Mouse (Mus musculus) monocyte, adult 5-6 weeks (primary cell): Measurements from ENCODE around the gene Arhgap15. TPM values are rescaled to one million over a fixed set of nuclear protein-coding genes. Genes with fewer than 3 reads are reported as not detected.

Source experiments
- ATAC-seq: fragments of 153-309, 156-312 bp; replicated peaks from 2 replicates; pipeline ENCODE4 v1.8.0; 2017; ENCODE audit warnings: mild to moderate bottlenecking; ENCODE audit not compliant: low TSS enrichment, insufficient number of reproducible peaks, severe bottlenecking, poor library complexity, low FRiP score
- total RNA-seq: library from RNA; stranded (forward); fragments of 200-1000, 200-491, 200-594 nt; gene quantifications from 3 replicates; pipeline ENCODE4 v1.2.3, GENCODE M21; 2017

Arhgap15 gene
- total RNA-seq, 1 experiment from 2014 or later = 204 TPM

GRCm38 (mm10) chr2:44131271-44131670 lies 382.6 kb downstream of the Arhgap15 start:
- ATAC-seq = no peak

DNA sequence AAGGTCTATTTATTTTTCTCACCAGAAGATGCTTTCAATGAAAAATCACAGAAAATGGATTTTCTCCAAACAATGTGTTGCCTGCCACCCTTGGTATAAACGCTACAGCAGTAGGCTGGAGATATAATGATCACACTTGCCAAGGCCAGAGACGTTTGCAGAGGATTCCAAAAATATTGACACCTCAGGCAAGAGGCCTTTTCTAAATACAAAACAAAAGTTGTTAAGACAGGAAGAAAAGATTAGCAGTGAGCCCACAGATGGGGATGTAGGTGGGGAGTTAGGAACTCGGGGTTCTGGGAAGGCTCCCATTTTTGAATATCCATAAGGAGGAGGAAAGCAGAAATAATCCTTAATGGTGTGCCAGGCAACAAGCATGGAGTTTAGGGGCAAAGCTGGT lies 386.2 kb downstream of the Arhgap15 start:
- no peak for ATAC-seq

GRCm38 (mm10) chr2:44140455-44140854 lies 391.8 kb downstream of the Arhgap15 start:
- ATAC-seq = no peak

DNA sequence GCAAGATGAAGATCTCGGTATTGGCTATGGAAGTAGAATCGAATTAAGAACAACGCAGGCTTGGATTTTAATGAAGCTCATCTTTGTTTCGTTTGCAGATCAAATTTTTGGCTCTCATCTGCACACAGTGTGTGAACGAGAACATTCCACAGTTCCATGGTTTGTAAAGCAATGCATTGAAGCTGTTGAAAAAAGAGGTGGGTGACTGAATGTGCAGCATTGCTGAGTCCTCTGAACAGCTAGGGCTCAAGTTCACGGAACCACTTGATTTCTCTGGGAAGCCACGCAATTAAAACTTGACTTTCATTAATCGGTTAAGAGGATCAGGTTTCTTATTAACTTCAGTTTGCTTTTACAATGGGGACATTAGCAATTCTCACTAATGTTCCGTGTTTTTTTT lies 393.5 kb downstream of the Arhgap15 start:
- no peak for ATAC-seq

DNA sequence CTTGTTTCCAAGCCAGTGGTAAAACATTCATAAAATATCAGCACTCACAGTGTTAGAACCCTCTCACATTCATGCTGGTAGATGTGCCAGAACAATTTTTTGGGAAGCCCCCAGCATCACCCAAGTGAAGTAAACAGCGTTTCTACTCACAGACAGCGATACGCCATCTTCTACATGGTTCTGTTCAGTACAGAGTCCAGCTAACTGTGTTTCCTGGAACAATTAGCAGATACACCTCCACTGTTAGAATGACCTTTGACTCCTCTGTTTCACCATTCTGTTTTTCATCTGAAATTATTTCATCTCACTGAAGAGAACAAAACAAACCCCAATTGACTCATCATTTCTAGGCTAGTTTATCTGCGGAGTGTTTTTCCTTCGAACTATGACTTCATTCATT lies 394.0 kb downstream of the Arhgap15 start:
- no peak for ATAC-seq

DNA sequence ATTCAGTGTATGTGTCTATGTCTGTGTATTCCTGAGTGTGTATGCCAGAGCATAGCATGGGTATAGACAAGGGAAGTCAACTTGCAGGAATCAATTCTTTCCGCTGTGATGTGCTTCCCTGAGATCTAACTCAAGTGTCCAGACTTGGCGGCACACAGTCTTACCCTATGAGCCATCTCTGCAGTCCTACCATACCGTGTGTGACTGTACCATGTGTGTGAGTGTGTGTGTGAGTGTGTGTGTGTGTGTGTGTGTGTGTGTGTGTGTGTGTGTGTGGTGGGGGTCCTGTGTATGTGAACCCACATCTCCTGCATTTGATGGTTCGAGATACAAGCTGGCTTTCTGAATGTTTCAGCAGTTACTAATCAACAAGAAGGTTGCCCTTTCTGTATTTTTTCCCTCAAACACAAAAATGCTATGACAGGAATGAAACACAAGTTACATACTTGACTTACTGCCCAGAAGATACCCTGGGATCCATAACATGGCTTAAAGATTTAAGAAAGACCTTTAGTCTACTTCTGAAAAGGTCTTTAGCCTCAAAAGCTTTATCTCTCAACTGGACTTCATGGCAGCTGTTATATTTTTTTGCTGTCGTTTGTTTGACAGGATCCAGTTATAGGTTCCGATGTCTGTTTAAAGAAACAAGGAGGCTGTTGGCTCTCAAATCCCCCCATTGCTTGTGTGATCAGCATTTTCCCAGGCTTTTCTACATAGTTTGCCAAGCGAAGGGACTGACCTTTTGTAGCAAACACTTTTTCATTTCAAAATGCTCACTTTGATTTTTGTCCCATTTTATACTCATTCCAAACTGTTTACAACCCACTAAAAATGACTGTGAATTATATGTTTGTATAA lies 397.7 kb downstream of the Arhgap15 start:
- no peak for ATAC-seq

DNA sequence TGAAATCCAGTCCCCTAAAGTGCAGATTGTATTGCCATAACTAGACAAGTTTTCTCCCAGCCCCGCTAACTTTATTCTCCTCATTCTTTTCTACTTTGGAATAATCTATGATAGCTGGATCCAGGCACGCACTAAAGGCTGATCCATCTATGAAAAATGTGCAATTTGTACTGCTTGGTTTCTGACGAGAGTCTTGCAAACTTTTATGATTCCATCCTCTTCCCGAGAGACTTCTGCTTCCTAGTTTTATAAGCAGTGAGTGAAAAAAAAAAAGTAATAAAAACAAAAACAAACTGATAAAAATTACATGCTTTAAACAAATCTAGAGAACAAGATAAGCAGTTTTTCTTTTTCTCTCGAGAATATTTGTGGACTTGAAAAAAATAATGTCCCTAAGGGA lies 398.9 kb downstream of the Arhgap15 start:
- ATAC-seq = no peak

DNA sequence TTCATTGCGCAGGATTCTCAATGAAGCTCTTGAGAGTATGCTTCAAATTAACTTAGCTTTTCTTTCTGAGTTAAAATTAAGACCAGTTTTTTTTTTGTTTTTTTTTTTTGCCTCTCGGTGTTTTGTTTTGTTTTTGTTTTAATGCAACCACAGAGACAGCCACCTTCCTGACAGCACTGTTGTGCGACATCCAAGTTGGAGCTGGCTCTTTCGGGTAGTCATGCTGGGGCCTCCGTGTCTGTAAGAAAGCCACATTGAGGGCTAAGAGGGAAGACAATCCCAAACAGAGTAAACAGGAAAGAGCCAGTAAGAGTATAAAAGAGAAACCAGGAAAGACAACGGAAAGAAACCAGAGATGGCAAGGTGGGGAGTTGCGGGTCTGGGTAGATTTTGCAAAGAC lies 399.3 kb downstream of the Arhgap15 start:
- ATAC-seq = no peak

- ATAC-seq = no peak
Observed at GRCm38 (mm10) chr2:44148550-44149100, 400.0 kb downstream of the Arhgap15 start.

DNA sequence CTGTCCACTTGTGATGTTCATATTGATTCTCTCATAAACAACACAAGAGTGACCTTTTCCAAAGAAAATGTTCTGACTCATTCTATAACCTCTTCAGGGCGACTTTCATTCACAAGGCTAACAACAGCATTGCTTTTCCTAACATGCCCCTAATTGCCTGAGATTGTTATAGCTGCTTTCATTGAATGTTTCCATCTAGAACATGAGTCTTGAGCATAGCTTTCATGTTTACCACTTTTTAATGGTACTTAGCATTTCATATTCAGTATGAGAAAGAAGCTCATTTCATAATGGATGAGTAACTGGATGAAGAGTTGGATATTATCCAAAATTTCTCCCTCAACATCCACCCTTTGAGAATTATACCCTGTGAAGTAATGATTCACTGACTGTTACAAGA lies 403.7 kb downstream of the Arhgap15 start:
- no peak for ATAC-seq

DNA sequence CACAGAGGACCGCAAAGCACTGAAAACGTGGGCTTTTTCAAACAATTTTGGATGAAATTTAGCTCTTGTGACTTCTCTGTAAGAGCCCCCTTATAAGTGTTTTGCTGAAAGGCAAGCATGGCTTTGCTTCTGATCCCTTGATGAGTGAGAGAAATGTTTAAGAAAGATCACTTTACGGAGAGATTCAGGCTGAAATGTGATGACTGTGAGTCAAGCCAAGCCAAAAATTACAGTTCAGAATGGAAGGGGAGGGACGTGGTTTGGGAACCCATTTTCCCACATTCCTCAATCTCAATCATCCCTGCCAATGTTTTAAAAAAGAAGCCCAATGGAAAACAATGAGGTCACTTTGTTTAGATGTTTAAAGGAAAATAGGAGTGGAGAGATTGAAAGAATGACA lies 411.7 kb downstream of the Arhgap15 start:
- no peak for ATAC-seq

- ATAC-seq = no peak
Observed at GRCm38 (mm10) chr2:44165789-44166188, 417.2 kb downstream of the Arhgap15 start.

DNA sequence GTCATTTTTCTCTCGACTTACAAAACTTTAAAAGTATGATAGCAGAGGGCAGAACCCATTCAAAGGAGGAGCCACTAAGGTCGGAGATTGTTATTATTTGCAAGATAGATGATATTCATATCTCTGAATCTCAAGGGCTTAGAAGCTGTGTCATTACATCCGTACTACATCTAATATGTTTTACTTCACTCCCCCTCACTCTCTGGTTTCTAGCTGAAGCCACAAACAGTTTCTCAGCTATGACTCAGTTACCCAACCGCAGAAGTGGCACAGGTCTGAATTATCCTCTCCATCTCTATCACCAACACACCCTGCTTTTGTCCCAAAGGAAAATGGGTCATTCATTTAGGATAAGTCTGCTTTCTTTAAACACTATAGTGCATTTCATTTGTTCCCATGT lies 418.1 kb downstream of the Arhgap15 start:
- ATAC-seq = no peak

GRCm38 (mm10) chr2:44184476-44184875 lies 435.9 kb downstream of the Arhgap15 start:
- ATAC-seq = no peak

DNA sequence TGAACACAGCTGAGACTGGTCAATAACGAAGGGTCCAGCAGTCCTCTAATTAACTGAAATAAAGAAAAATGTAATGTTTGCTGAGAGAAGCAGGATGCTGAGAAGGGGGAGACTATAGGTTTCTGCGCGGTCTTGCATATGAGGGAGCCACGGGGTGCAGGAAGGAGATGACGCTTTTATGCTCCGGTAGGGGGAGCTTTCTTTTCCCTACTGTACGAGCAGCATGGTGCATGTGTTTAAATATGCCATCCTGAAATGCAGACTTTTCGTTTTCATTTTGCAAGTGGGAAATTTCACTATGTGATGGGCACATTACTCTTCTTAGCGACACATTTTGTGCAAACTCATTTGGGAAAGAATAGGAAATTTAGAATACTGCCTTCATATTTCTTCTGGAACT lies 442.1 kb downstream of the Arhgap15 start:
- no peak for ATAC-seq

DNA sequence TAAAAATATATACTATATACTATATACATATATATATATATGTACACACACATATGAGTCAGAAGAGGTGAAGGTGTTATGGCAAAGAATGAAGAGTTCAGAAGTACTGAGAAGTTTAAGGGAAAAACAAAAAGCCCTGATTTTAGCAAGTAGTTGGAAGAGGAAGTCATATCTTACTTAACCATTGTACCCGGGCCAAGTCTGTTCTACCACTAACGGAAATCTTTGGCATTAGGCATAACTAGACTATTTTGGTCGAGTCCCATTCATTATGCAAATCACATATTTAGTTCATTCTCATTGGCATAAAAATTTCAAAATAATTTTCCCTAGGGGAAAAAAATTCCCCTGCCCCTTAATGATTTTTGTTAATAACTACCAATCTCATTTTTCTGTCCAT lies 443.4 kb downstream of the Arhgap15 start:
- no peak for ATAC-seq

- no peak for ATAC-seq
Observed at GRCm38 (mm10) chr2:44215506-44215905, 466.9 kb downstream of the Arhgap15 start.

GRCm38 (mm10) chr2:44217811-44218210 lies 469.2 kb downstream of the Arhgap15 start:
- ATAC-seq = no peak

DNA sequence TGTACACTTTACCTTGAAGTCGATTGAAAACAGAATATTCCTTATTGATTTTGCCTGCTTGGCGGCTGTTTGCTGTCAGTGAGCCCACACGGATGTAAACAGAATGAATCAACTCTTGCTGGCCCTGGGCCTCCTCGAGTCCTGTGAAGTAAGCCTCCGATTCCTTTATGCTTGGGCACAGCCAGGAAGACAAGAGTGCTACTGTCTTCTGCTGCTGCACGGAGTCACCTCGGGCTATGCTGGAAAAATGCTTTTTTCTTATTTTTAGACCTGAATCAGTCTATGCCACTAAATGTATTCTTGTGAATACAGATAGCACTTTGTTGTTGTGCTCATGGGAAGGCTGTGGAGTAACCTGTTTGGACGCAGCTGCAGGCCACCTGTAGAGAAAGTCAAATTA lies 469.7 kb downstream of the Arhgap15 start:
- no peak for ATAC-seq

DNA sequence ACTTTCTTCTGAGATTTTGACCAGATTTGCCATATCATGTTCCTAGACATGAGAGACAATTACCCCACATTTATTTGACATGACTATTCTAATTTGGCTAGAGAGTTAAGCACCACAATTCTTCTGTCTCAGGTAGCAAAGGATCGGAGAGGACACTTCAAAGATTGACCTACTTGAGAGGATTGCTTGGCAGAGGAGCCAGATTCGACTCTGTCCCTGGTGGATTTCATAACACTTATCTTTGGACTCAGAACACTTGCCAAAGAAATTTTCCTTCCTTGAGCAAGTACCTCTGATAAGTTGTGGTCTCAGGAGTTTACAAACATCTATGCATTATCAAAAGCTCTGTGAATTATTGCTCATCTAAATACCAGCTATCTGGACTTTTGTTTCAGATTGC lies 473.1 kb downstream of the Arhgap15 start:
- no peak for ATAC-seq
